Mouse (Mus musculus) adrenal gland, adult 2 months (tissue): ENCODE results near the gene Fam57a. TPM values are rescaled to one million over a fixed set of nuclear protein-coding genes. Genes with fewer than 3 reads are reported as not detected.

ENCODE experiments used
- DNase-seq: peaks from one replicate; pipeline ENCODE4 v3.0.0; 2021
- polyA plus RNA-seq: library from polyadenylated mRNA; depleted of rRNA; stranded (reverse); fragments of >200 nt; gene quantifications from 2 replicates; pipeline ENCODE4 v1.2.3, GENCODE M21; 2012; rRNA removed
- total RNA-seq, 2 experiments: library from RNA; stranded (reverse); gene quantifications; 2 replicates each; pipeline ENCODE4 v1.2.3; 2021

Fam57a gene
- total and polyA plus RNA-seq, 3 experiments = 5.6 to 7.3 (median 5.8) TPM

GRCm38 (mm10) chr11:76243811-76244546 lies 64.5 kb downstream of the Fam57a start:
- DNase-seq = no peak

- no peak for DNase-seq
Observed at GRCm38 (mm10) chr11:76246439-76246838, 67.0 kb downstream of the Fam57a start.

GRCm38 (mm10) chr11:76247239-76247638 lies 67.8 kb downstream of the Fam57a start:
- DNase-seq = no peak

- no peak for DNase-seq
Observed at GRCm38 (mm10) chr11:76252036-76252435, 72.6 kb downstream of the Fam57a start.

- peak; percentile 89 for DNase-seq
Observed at GRCm38 (mm10) chr11:76253145-76253917, 73.9 kb downstream of the Fam57a start.

- no peak for DNase-seq
Observed at GRCm38 (mm10) chr11:76253918-76254264, 74.4 kb downstream of the Fam57a start.

GRCm38 (mm10) chr11:76255431-76256001 lies 76.0 kb downstream of the Fam57a start:
- peak; percentile 64 for DNase-seq

GRCm38 (mm10) chr11:76256129-76256528 lies 76.7 kb downstream of the Fam57a start:
- no peak for DNase-seq

GRCm38 (mm10) chr11:76257386-76257785 lies 77.9 kb downstream of the Fam57a start:
- no peak for DNase-seq

GRCm38 (mm10) chr11:76258511-76258910 lies 79.0 kb downstream of the Fam57a start:
- no peak for DNase-seq

GRCm38 (mm10) chr11:76260208-76261050 lies 81.0 kb downstream of the Fam57a start:
- no peak for DNase-seq

GRCm38 (mm10) chr11:76261224-76261623 lies 81.8 kb downstream of the Fam57a start:
- no peak for DNase-seq

- no peak for DNase-seq
Observed at GRCm38 (mm10) chr11:76262611-76263351, 83.3 kb downstream of the Fam57a start.

Other genes with a start within 250 kb of the Fam57a start
- gene Rph3al, start 241.2 kb upstream of the Fam57a start, total RNA-seq = 10 to 100 TPM; 16.6 to 18.0 TPM
- gene Rph3al, start 241.2 kb upstream of the Fam57a start, polyA plus RNA-seq = 19.6 and 20.4 TPM in 2 replicates
- not detected for gene 1700016K19Rik, start 179.8 kb upstream of the Fam57a start, total RNA-seq
- gene 1700016K19Rik, start 179.8 kb upstream of the Fam57a start, polyA plus RNA-seq = not detected in 2 replicates
- gene Rflnb, start 151.9 kb upstream of the Fam57a start, total RNA-seq = 10 to 100 TPM; 14.8 to 29.8 TPM
- gene Rflnb, start 151.9 kb upstream of the Fam57a start, polyA plus RNA-seq = 23.1 and 30.5 TPM in 2 replicates
- 10 to 100 TPM; 51.6 to 61.2 TPM for gene Vps53, start within 50 bp of the Fam57a start, total RNA-seq
- gene Vps53, start within 50 bp of the Fam57a start, polyA plus RNA-seq = 12.9 and 20.2 TPM in 2 replicates
- under 1 TPM; 0.72 to 0.73 TPM for gene Dbil5, start 37.9 kb downstream of the Fam57a start, total RNA-seq
- 0.97 TPM in 1 of 2 replicates, not detected in the other for gene Dbil5, start 37.9 kb downstream of the Fam57a start, polyA plus RNA-seq
- gene Gemin4, start 38.0 kb downstream of the Fam57a start, total RNA-seq = 1 to 10 TPM; 5.4 to 9.1 TPM
- gene Gemin4, start 38.0 kb downstream of the Fam57a start, polyA plus RNA-seq = 4.5 and 5.9 TPM in 2 replicates
- 10 to 100 TPM; 18.1 to 21.3 TPM for gene Mrm3, start 64.0 kb downstream of the Fam57a start, total RNA-seq
- 10.4 and 13.0 TPM in 2 replicates for gene Mrm3, start 64.0 kb downstream of the Fam57a start, polyA plus RNA-seq
- gene Glod4, start 64.1 kb downstream of the Fam57a start, total RNA-seq = 10 to 100 TPM; 76.3 to 86.1 TPM
- 1.7 TPM in 2 replicates for gene Glod4, start 64.1 kb downstream of the Fam57a start, polyA plus RNA-seq
- 10 to 100 TPM; 28.9 to 31.6 TPM for gene Nxn, start 219.5 kb downstream of the Fam57a start, total RNA-seq
- gene Nxn, start 219.5 kb downstream of the Fam57a start, polyA plus RNA-seq = 21.5 and 25.2 TPM in 2 replicates
- gene Timm22, start 227.3 kb downstream of the Fam57a start, total RNA-seq = 10 to 100 TPM; 37.9 to 53.7 TPM
- gene Timm22, start 227.3 kb downstream of the Fam57a start, polyA plus RNA-seq = 13.8 and 21.4 TPM in 2 replicates